Mouse (Mus musculus) thymus, adult 2 months (tissue): ENCODE measurements at regions not wholly inside any gene's neighbourhood (a gene's known extent, or its start where the extent isn't known, plus 50 kb on each side); places are given as distances from the start of the nearest gene placed in this dataset.

Source experiments
- CTCF ChIP-seq: fragments of 200-500 bp; IDR thresholded peaks from 2 replicates; pipeline ENCODE4 v1.5.1; 2012; ENCODE audit warnings: mild to moderate bottlenecking, control low read depth, low read length, moderate library complexity, borderline replicate concordance; ENCODE audit not compliant: control insufficient read depth, poor library complexity, insufficient read depth; ENCODE audit errors: extremely low read depth
- POLR2A ChIP-seq: fragments of 200-500 bp; IDR thresholded peaks from 2 replicates; pipeline ENCODE4 v1.6.1; 2012; ENCODE audit warnings: mild to moderate bottlenecking, low read length, control low read depth, moderate library complexity; ENCODE audit not compliant: control insufficient read depth, poor library complexity, insufficient read depth; ENCODE audit errors: extremely low read depth

- TF ChIP-seq CTCF (no peak), POLR2A (no peak)
These were observed 306.9 kb downstream of the Tle4 start for GRCm38 (mm10) chr19:14290911-14291310.
